Mouse (Mus musculus) liver, adult 2 months (tissue): ENCODE measurements around the gene Akt3.

Source experiments
- CTCF ChIP-seq: fragments of 200-500 bp; IDR thresholded peaks from 2 replicates; pipeline ENCODE4 v1.5.1; 2011; ENCODE audit warnings: low read depth, low read length, control low read depth
- POLR2A ChIP-seq: fragments of 200-500 bp; IDR thresholded peaks from 2 replicates; pipeline ENCODE4 v1.6.1; 2011; ENCODE audit warnings: low read length, control low read depth; ENCODE audit not compliant: insufficient read depth; ENCODE audit errors: extremely low read depth

- TF ChIP-seq CTCF = no peak
- TF ChIP-seq POLR2A = no peak
These were observed 277.1 kb downstream of the Akt3 start for GRCm38 (mm10) chr1:176980801-176981400.
